Mouse (Mus musculus) heart, embryonic 15.5 days (tissue): ENCODE measurements at regions not wholly inside any gene's neighbourhood (a gene's known extent, or its start where the extent isn't known, plus 50 kb on each side); places are given as distances from the start of the nearest gene placed in this dataset. TPM values are rescaled to one million over a fixed set of nuclear protein-coding genes. Genes with fewer than 3 reads are reported as not detected.

ENCODE experiments used
- microRNA-seq: library from miRNA; unstranded; fragments of <30 nt; microRNA quantifications from one replicate; pipeline ENCODE4, GENCODE M21; 2016

Small RNA genes in the stretch of these regions (microRNA-seq; reads per million reads assigned to microRNA genes)
- not detected for gene Mir6344
